In the genomic region with DNA sequence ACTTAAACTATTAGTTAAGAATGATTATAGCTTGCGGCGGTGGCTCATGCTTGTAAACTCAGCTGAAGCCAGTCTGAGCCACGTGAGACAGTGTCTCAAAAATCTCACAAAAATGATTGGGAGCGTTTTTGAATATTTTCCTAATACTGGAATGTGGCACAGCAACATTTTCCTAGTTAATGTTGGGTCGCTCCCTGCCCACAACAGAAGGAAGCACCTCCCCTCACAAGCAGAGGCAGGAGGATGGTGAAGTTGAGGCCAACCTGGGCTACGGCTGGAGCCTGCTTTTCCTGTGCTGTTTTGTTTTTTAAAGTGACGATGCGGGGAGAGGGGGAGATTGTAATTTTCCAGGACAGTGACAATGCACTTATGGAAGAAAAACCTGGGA, we compare ENCODE assay signal across 8 mouse cellular contexts. TPM values are rescaled to one million over a fixed set of nuclear protein-coding genes. Genes with fewer than 3 reads are reported as not detected.
DNase-seq lines count a peak whose midpoint lies in the region; ATAC-seq and TF ChIP-seq lines count a peak whose summit lies in the region.

No protein-coding gene starts in this region.

- ATAC-seq in forebrain, embryonic 11.5 days (replicated peaks; ENCODE audit: low FRiP score): no peak
- no peak for ATAC-seq in kidney, postnatal 0 days (replicated peaks; ENCODE audit: low FRiP score, low read depth)

- peak; percentile 50 for DNase-seq in 3T3-L1 (ENCODE audit: low read depth, low spot score)
- no peak for DNase-seq in forebrain, embryonic 11.5 days (ENCODE audit: low spot score)
- DNase-seq in kidney, postnatal 0 days (ENCODE audit: low spot score): peak; percentile 41
- DNase-seq in neural tube, embryonic 10.5 days (ENCODE audit: extremely low spot score, low spot score): peak; percentile 22
- no peak for DNase-seq in thymus, postnatal 25 days
- DNase-seq in layer of hippocampus, adult 9-11 months: no peak
- no peak for DNase-seq in layer of hippocampus, adult 18-20 months (ENCODE audit: low spot score in 2 of 2)

- WGBS in forebrain, embryonic 11.5 days: 7% methylated on average over 8 of the region's 8 CpGs
- WGBS in kidney, postnatal 0 days: under 1% methylated on average over 8 of the region's 8 CpGs

- H3K4me3 ChIP-seq in E14TG2a.4 (replicated peaks; ENCODE audit: low read length): peak overlapping the region; percentile 85
- peak overlapping the region; percentile 71 for H3K4me3 ChIP-seq in forebrain, embryonic 11.5 days (ENCODE audit: low read depth, low read length)
- peak overlapping the region; percentile 76 for H3K4me3 ChIP-seq in kidney, postnatal 0 days (replicated peaks; ENCODE audit: low read depth, low read length)

- H3K4me1 ChIP-seq in E14TG2a.4 (replicated peaks; ENCODE audit: low read depth, low read length): peaks cover 49% of the 10 kb centered on the region
- H3K4me1 ChIP-seq in forebrain, embryonic 11.5 days (replicated peaks; ENCODE audit: control insufficient read depth, insufficient read depth, low read length): peaks cover 2% of the 10 kb centered on the region
- H3K4me1 ChIP-seq in kidney, postnatal 0 days (replicated peaks; ENCODE audit: insufficient read depth, low read length): no peaks in the 10 kb centered on the region

- peak overlapping the region; percentile 90 for H3K9ac ChIP-seq in forebrain, embryonic 11.5 days (ENCODE audit: low read length)
- H3K9ac ChIP-seq in kidney, postnatal 0 days (ENCODE audit: low read depth, low read length): peak overlapping the region; percentile 93

- H3K27ac ChIP-seq in forebrain, embryonic 11.5 days (ENCODE audit: low read depth, low read length): peak overlapping the region; percentile 87
- peak overlapping the region; percentile 98 for H3K27ac ChIP-seq in kidney, postnatal 0 days

- H3K27me3 ChIP-seq in E14TG2a.4 (ENCODE audit: insufficient read depth, low read length): no peaks in the 10 kb centered on the region
- no peaks in the 10 kb centered on the region for H3K27me3 ChIP-seq in forebrain, embryonic 11.5 days (ENCODE audit: control insufficient read depth, insufficient read depth, low read length)
- no peaks in the 10 kb centered on the region for H3K27me3 ChIP-seq in kidney, postnatal 0 days (ENCODE audit: insufficient read depth, low read length)

- TF ChIP-seq CTCF in E14TG2a.4 (conservative IDR thresholded peaks at IDR 0.05; ENCODE audit: low read length): no peak
- TF ChIP-seq CTCF in kidney, postnatal 0 days (IDR thresholded peaks at IDR 0.05; ENCODE audit: low read depth): no peak

- H3K4me2 ChIP-seq in forebrain, embryonic 11.5 days (ENCODE audit: low read depth, low read length, severe bottlenecking): peak overlapping the region; percentile 67
- H3K4me2 ChIP-seq in kidney, postnatal 0 days (ENCODE audit: low read length): peak overlapping the region; percentile 80

- H3K36me3 ChIP-seq in E14TG2a.4 (ENCODE audit: insufficient read depth, low read length): peaks cover 46% of the 10 kb centered on the region
- H3K36me3 ChIP-seq in forebrain, embryonic 11.5 days (ENCODE audit: control insufficient read depth, insufficient read depth, low read length): peaks cover 16% of the 10 kb centered on the region
- H3K36me3 ChIP-seq in kidney, postnatal 0 days (ENCODE audit: insufficient read depth, low read length): peaks cover 18% of the 10 kb centered on the region

- no peaks in the 10 kb centered on the region for H3K9me3 ChIP-seq in E14TG2a.4 (ENCODE audit: low read length)
- H3K9me3 ChIP-seq in forebrain, embryonic 11.5 days (ENCODE audit: control insufficient read depth, low read length): no peaks in the 10 kb centered on the region
- H3K9me3 ChIP-seq in kidney, postnatal 0 days (replicated peaks; ENCODE audit: low read length): no peaks in the 10 kb centered on the region

RNA-seq across cellular contexts. Expression of a gene that starts 0.7 kb away (rescaled TPM):
- 59.7 and 68.7 TPM in 2 replicates for polyA plus RNA-seq in forebrain, embryonic 11.5 days (2014; fragmentation: Nextera tagmentation; extraction: Ambion mirVana)
- polyA plus RNA-seq in kidney, postnatal 0 days (2015; fragmentation: Nextera tagmentation; extraction: Ambion mirVana): 109 and 136 TPM in 2 replicates
- 10 to 100 TPM; 27.3 to 34.2 TPM for total RNA-seq in layer of hippocampus, adult 18-20 months (2021)

RNA-seq across cellular contexts. Expression of a gene that starts 12.8 kb away (rescaled TPM):
- polyA plus RNA-seq in forebrain, embryonic 11.5 days (2014; fragmentation: Nextera tagmentation; extraction: Ambion mirVana): 441 and 443 TPM in 2 replicates
- polyA plus RNA-seq in kidney, postnatal 0 days (2015; fragmentation: Nextera tagmentation; extraction: Ambion mirVana): 191 and 203 TPM in 2 replicates
- 100 to 1,000 TPM; 123 to 124 TPM for total RNA-seq in layer of hippocampus, adult 18-20 months (2021)

RNA-seq across cellular contexts. Expression of a gene that starts 15.7 kb away (rescaled TPM):
- 2.7 and 3.3 TPM in 2 replicates for polyA plus RNA-seq in forebrain, embryonic 11.5 days (2014; fragmentation: Nextera tagmentation; extraction: Ambion mirVana)
- 3.8 and 4.1 TPM in 2 replicates for polyA plus RNA-seq in kidney, postnatal 0 days (2015; fragmentation: Nextera tagmentation; extraction: Ambion mirVana)
- total RNA-seq in layer of hippocampus, adult 18-20 months (2021): 10 to 100 TPM in 1 of 2 experiments, 1 to 10 TPM in 1; 9.6 to 11.4 TPM

RNA-seq across cellular contexts. Expression of a gene that starts 42.9 kb away (rescaled TPM):
- polyA plus RNA-seq in forebrain, embryonic 11.5 days (2014; fragmentation: Nextera tagmentation; extraction: Ambion mirVana): 28.8 and 31.4 TPM in 2 replicates
- polyA plus RNA-seq in kidney, postnatal 0 days (2015; fragmentation: Nextera tagmentation; extraction: Ambion mirVana): 9.8 and 12.0 TPM in 2 replicates
- 10 to 100 TPM; 32.3 to 37.9 TPM for total RNA-seq in layer of hippocampus, adult 18-20 months (2021)

RNA-seq across cellular contexts. Expression of a gene that starts 43.0 kb away (rescaled TPM):
- polyA plus RNA-seq in forebrain, embryonic 11.5 days (2014; fragmentation: Nextera tagmentation; extraction: Ambion mirVana): 72.1 and 73.4 TPM in 2 replicates
- polyA plus RNA-seq in kidney, postnatal 0 days (2015; fragmentation: Nextera tagmentation; extraction: Ambion mirVana): 61.7 and 64.0 TPM in 2 replicates
- total RNA-seq in layer of hippocampus, adult 18-20 months (2021): 10 to 100 TPM; 61.6 to 64.6 TPM

Comparison
In these comparisons a context has a peak if more than half of its experiments do, and no peak if none do; other contexts are left out.
1. DNase-seq: peak in 3T3-L1 (single experiment), kidney, postnatal 0 days (single experiment) and neural tube, embryonic 10.5 days (single experiment); none in forebrain, embryonic 11.5 days (single experiment), thymus, postnatal 25 days (single experiment), layer of hippocampus, adult 9-11 months (single experiment) and layer of hippocampus, adult 18-20 months (0 of 2).
2. Peak in every context shown above with its lines, with median percentiles within 50 percentile points of each other: H3K4me3 ChIP-seq.